Mouse (Mus musculus) lung, postnatal 4 days (tissue): ENCODE data around the gene Nab1.

Experiments
- DNase-seq, 2 experiments: peaks; one replicate each; pipeline ENCODE4 v3.0.0; 2021

The Nab1 gene

DNA sequence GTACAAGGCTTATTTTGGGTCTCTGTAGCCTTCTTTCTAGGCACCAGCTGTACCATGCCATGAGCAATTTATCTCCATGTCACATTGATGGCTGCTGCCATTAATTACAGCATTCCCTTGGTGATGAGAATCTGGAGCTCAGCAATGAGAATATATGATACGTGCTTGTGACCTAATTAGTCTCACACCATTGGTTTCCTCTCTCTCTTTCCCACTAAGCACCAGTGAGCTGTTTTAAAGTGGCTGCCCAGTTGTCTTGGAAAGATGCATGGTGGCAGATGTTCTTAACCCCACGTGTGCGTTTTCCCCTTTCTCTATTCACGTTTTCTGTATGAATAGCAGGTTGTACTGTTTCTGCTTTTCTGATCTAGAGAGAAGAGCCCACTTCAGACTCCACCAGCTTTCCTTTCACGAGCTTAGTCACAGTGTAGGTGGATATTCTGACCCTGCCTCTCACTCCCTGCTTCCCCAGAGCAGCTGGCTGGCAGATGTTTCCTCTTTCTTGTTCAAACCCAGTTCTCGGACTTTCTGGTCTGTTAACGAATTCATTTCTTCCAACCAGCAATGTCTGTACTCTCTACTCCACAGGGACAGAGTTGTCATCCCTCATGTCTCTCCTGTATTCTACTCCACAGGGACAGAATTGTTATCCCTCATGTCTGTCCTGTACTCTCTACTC, 29.5 kb downstream of the Nab1 start:
- no peak for DNase-seq

GRCm38 (mm10) chr1:52470326-52470725, 30.2 kb downstream of the Nab1 start:
- no peak for DNase-seq

GRCm38 (mm10) chr1:52466518-52467120, 33.9 kb downstream of the Nab1 start:
- DNase-seq: no peak

- DNase-seq: no peak
These were observed 34.6 kb downstream of the Nab1 start for GRCm38 (mm10) chr1:52465830-52466229.

DNA sequence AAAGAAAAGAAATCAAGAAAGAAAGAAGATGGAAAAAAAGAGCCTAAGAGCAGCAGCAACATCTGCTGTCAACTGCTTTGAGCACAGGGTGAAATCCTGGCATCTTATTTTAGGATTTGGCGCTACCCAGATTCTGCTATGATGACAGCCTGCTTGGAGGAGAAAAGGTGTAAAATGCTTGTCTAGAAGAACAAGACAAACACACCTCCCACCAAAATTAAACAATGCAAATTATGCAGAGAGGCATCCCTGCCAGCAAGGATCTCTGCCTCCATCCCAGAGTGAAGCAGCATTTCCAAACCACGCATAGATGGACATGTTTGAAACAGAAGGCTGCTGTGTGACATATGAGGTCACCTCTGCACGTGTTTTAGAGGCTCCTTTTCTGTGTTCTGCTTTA, 35.2 kb downstream of the Nab1 start:
- no peak for DNase-seq

DNA sequence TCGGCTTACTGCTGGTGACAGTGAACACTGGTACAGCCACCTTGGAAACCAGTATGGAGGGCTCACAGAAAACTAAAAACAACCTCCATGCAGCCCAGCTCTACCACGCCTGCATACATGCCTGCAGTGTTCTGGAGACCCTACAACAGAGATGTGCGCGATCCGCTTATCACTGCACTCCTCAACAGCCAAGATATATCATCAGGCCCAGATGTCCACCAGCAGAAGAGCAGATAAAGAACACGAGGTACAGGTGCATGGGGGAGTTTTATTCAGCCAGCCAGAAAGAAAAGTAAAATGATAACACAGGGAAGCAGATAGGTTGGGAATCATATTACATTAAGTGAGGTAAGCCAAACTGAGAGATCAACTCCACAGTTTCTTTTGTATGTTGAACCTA, 37.2 kb downstream of the Nab1 start:
- DNase-seq: no peak

DNA sequence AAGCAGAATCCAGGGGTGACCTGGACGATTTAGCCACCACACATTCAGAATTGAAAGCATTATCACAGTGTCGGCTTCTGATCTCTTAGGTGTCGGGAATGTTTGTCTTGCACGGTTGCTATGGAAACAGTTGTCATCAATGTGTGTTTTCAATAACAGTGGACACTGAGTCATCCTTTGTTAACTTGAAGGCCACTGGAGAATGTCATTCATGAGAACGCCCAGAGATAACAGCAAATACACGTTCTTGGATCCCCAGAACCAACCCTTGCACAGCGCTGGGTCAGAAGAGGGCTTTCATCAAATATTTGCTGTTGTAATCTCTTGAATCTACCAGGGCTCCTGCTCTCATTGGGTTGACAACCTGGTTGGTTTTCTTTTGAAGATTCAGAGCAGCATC, 43.9 kb downstream of the Nab1 start:
- DNase-seq: no peak

DNA sequence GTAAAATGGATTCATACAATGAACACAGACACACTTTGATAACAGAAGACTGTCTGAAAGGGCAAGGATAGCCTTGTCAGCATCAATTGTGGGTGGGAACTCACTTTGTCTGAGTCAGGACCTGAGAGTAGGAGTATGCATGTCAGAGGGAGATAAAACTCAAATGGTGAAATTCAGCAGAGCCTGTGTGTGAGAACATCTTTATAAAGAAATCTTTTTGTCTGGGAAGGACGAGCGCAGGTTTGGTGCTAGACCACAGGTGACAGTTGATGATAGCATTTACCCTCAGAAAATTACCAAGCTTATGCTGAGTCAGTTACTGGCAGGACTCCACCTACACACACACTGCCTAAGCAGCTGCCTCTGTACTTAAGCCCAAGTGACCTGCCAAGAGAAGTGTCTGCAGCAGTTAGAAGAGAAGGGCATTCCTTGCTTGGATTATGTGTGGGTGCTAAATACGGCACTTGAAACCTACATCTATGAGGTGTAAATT, 45.9 kb downstream of the Nab1 start:
- DNase-seq: no peak

GRCm38 (mm10) chr1:52451360-52451759, 49.1 kb downstream of the Nab1 start:
- no peak for DNase-seq

GRCm38 (mm10) chr1:52435856-52436255, 64.6 kb downstream of the Nab1 start:
- DNase-seq: no peak

DNA sequence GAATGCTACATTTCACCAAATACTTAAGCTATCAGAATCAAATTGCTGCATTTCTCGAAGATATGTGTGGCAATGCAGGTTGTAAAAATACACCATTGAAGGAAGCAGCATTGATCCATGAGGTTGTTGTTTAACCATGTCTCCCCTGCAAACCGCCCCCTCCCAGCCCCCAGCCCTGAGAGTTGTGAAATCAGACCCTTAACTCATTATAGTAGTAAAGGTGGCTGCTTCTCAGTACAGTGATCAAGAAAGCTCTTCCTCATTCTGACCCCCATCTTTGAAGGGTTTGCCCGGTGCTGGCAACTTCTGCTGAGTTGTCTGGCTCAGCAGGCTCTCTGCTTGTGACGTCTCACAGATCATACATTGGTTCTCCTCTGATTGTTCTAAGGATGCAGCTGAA, 66.4 kb downstream of the Nab1 start:
- no peak for DNase-seq

DNA sequence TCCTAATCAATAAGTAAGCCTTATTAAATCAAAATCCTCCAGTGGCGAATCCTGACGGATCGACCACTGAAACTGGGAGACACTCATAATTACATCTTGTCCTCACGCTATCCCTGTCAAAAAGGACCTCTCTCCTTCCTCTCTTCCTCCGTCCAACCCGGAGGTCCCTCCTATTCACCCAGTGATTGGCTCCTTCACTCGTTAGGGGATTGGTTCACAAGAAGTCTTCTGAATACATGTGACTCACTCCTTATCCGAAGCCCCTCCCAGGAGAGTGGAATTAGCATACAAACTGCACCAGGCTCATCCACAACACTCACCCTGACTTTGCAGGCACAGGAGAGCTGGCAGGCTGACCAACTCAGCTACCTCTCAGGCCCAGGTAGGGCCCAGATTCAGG, 68.7 kb downstream of the Nab1 start:
- no peak for DNase-seq

- no peak for DNase-seq
These were observed 69.9 kb downstream of the Nab1 start for GRCm38 (mm10) chr1:52430606-52431005.

DNA sequence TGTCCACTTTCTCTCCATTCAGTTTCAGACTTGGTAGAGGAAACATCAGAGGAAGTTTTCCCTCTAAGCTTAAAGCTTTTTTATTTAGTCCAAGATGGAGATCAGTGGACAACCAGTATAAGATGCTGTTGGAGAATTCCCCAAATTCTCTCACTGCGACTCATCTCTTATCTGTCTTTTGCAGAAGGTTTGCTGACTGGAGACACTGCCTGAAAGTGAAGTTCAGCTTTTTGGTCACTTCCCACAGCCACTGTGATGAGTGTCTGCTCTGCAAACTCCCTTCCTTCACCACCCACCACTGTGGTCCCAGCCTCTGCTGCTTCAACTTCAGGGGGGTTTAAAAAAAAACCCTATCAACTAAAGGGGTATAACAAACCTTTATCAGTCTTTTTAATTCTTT, 70.4 kb downstream of the Nab1 start:
- no peak for DNase-seq

GRCm38 (mm10) chr1:52427841-52428464, 72.5 kb downstream of the Nab1 start:
- no peak for DNase-seq

DNA sequence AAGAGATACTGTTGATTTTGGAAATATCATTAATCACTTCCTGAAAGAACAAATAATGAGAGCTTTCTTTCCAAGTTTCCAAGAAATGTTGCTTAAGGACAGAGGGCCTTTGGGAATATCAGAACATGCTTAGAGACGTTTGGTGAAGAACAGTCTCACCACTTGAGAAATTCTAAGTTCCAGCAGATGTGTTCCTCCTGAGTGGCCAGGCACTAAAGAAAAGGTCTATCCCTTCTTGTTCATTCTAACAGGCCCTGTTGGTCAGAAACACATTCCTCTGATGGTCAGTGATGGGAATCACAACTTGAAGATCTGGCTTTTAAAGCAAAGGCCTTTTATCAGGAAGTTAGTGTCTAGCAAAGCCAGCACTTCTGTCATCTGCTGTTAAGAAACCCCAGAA, 76.6 kb downstream of the Nab1 start:
- DNase-seq: no peak

DNA sequence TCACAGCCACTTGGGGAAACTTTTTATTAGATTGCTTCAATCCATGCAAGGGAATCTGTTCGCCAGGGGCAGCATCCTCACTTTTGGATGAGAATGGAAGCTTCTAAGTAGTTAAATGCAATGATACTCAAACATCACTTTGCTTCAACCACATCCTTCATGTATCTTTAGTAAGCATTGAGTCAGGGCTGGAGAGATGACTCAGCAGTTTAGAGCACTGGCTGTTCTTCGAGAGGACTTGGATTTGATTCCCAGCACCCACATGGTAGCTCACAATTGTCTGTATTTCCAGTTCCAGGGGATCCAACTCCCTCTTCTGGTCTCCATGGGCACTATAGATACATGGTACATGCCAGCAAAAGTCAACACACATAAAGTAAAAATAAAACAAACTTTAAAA, 77.4 kb downstream of the Nab1 start:
- DNase-seq: no peak

DNA sequence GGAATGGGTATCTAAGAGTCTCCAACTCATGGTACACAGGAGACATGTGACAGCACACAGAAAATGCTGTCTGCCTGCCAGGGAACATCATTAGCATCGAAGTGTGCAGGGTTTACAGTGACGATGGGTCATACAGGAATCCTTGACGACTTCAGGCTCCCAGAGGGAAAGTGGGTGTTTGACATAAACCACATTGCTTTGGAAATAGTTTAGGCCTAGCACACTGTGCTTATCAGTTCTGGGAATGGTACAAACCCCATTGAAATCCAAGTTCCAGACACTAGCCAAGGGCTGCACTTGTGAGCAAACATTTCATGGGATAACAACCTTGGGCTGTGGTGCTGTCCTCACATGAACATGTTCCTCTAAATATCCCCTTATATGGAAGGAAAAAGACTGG, 78.3 kb downstream of the Nab1 start:
- no peak for DNase-seq

GRCm38 (mm10) chr1:52421623-52422022, 78.9 kb downstream of the Nab1 start:
- DNase-seq: no peak

DNA sequence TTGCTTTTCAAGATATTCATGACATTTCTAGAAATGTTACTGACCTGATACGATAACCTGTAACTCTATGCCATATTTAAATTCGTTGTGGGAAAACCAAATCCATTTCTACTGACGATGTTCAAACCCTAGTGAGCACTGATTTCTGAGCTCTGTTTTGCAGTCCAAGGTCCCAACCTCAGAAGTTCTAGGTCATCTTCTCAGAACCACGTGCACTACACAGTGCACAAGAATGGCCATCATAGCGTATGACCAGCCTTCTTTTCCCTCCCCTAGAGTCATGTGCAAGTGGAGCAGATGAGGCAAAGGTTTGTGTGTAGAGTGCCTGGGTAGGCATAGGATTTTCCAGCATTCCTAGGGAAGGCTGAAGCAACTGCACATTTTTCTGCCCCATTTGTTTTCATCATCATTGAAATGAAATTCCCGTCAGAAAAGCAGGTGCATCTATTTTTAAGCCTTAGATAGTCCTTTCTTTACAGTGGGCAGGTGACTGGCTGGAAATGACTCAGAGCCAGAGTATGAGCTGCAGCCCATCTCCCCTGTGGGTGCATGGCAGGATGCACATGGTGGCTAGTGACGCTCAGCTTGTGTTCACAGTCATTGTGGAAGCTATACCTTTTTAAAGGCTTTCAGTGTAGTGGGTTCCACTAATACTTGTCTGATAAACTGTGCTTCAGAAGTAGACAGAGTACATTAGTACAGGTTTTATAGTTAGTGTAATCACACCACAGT, 81.2 kb downstream of the Nab1 start:
- DNase-seq: no peak
